In the genomic region with DNA sequence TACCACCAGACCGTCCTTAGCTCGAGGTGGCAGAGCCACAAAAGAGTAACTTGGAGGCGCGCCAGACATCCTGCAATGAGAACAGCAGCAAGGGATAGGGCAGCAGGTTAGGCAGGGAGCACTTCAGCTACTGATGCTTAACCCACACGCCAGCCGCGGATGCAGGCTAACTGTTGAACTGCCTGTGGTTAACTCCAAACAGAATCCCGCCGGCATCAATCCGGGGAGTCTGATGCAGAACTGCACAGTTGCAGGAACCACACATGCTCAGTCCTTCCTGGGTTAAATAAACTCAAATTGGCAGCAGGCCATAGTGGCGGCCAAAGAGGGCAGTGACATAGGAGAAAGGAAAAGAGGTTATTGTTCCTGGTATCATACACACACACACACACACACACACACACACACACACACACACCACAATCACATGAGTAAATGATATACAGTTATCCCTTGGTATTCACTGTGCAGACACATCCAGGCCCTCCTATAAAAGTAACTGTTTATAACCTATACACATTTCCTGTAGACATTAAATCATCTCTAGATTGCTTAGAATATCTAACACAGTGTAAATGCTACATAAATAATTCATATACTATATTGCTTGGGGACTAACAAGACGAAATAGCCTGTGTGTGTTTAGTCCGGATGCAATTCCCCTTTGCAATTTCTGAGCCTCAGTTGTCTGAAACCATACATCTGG, we compare ENCODE assay signal across 9 mouse cellular contexts. TPM values are rescaled to one million over a fixed set of nuclear protein-coding genes. Genes with fewer than 3 reads are reported as not detected.
A peak's percentile ranks its signal among the peaks of the same experiment; 100 is the strongest.
DNase-seq lines count a peak whose midpoint lies in the region; ATAC-seq and TF ChIP-seq lines count a peak whose summit lies in the region.
"Had no signal": no experiment of that assay in that cellular context is flagged by ENCODE, and none has a peak within 500 bp of the region (broad histone marks: within the 10 kb centered on the region; RNA-seq: fewer than 3 reads in every experiment).

No protein-coding gene starts in this region.

- WGBS in forebrain, embryonic 12.5 days, result 71% methylated on average over 13 of the region's 13 CpGs
- WGBS in forebrain, embryonic 16.5 days, result 33% methylated on average over 13 of the region's 13 CpGs
- WGBS in midbrain, embryonic 12.5 days, result 83% methylated on average over 13 of the region's 13 CpGs
- WGBS in midbrain, postnatal 0 days, result 56% methylated on average over 13 of the region's 13 CpGs

- H3K9me3 ChIP-seq in forebrain, embryonic 12.5 days, result no peaks in the 10 kb centered on the region
- H3K9me3 ChIP-seq in forebrain, embryonic 16.5 days (ENCODE audit: control insufficient read depth, low read length), result no peaks in the 10 kb centered on the region
- 0 out of 2 replicates have a peak, but pooled peaks cover 2% of the 10 kb centered on the region for H3K9me3 ChIP-seq in midbrain, embryonic 12.5 days
- no peaks in the 10 kb centered on the region for H3K9me3 ChIP-seq in midbrain, postnatal 0 days (ENCODE audit: low read length)

- no peak for ATAC-seq in forebrain, embryonic 12.5 days (ENCODE audit: low FRiP score)
- ATAC-seq in forebrain, embryonic 16.5 days, result no peak
- no peak for ATAC-seq in midbrain, embryonic 12.5 days (ENCODE audit: low FRiP score, low read depth)
- no peak for ATAC-seq in midbrain, postnatal 0 days (ENCODE audit: low FRiP score)
- no peak for ATAC-seq in megakaryocyte progenitor cell, adult 5-6 weeks (replicated peaks; ENCODE audit: poor library complexity)

- DNase-seq in midbrain, postnatal 0 days (ENCODE audit: low spot score), result no peak
- peak; percentile 71 to 72 for DNase-seq in cerebellum, postnatal 36 days
- DNase-seq in lung, postnatal 25 days (ENCODE audit: low spot score), result peak; percentile 56
- no peak for DNase-seq in urinary bladder, postnatal 25 days (ENCODE audit: low spot score)

- no peak overlapping the region for H3K9ac ChIP-seq in forebrain, embryonic 12.5 days
- H3K9ac ChIP-seq in forebrain, embryonic 16.5 days (replicated peaks; ENCODE audit: low read depth, low read length), result no peak overlapping the region
- no peak overlapping the region for H3K9ac ChIP-seq in midbrain, embryonic 12.5 days (replicated peaks)
- no peak overlapping the region for H3K9ac ChIP-seq in midbrain, postnatal 0 days (replicated peaks; ENCODE audit: low read length, poor library complexity, severe bottlenecking)
- H3K9ac ChIP-seq: liver, embryonic 14.5 days had no signal

- TF ChIP-seq CTCF in midbrain, postnatal 0 days (IDR thresholded peaks at IDR 0.05), result no peak

- H3K27ac ChIP-seq in forebrain, embryonic 12.5 days, result 0 out of 2 replicates have a peak overlapping the region, but pooled peaks have one; percentile 26
- H3K27ac ChIP-seq in forebrain, embryonic 16.5 days (ENCODE audit: low read length), result no peak overlapping the region
- H3K27ac ChIP-seq in midbrain, embryonic 12.5 days (replicated peaks), result 0 out of 2 replicates have a peak overlapping the region, but pooled peaks have one; percentile 15
- no peak overlapping the region for H3K27ac ChIP-seq in midbrain, postnatal 0 days (ENCODE audit: low read depth, low read length)
- H3K27ac ChIP-seq: liver, embryonic 14.5 days had no signal

- H3K36me3 ChIP-seq in forebrain, embryonic 12.5 days (replicated peaks), result peaks cover 27% of the 10 kb centered on the region
- H3K36me3 ChIP-seq in forebrain, embryonic 16.5 days (ENCODE audit: control insufficient read depth, insufficient read depth), result peaks cover 3% of the 10 kb centered on the region; the same call in 1 of the 2 replicates
- peaks cover 24% of the 10 kb centered on the region for H3K36me3 ChIP-seq in midbrain, embryonic 12.5 days
- peaks cover 12% of the 10 kb centered on the region; the same call in 1 of the 2 replicates for H3K36me3 ChIP-seq in midbrain, postnatal 0 days (ENCODE audit: insufficient read depth, low read length)

- no peak overlapping the region for H3K4me3 ChIP-seq in forebrain, embryonic 12.5 days (replicated peaks)
- no peak overlapping the region for H3K4me3 ChIP-seq in forebrain, embryonic 16.5 days (replicated peaks; ENCODE audit: low read length)
- no peak overlapping the region for H3K4me3 ChIP-seq in midbrain, embryonic 12.5 days
- H3K4me3 ChIP-seq in midbrain, postnatal 0 days (ENCODE audit: low read depth, low read length), result no peak overlapping the region

- H3K4me2 ChIP-seq in forebrain, embryonic 12.5 days, result no peak overlapping the region
- H3K4me2 ChIP-seq in forebrain, embryonic 16.5 days (ENCODE audit: low read length), result no peak overlapping the region
- H3K4me2 ChIP-seq in midbrain, embryonic 12.5 days (replicated peaks), result no peak overlapping the region
- no peak overlapping the region for H3K4me2 ChIP-seq in midbrain, postnatal 0 days (ENCODE audit: low read depth, low read length, poor library complexity, severe bottlenecking)

- H3K27me3 ChIP-seq in forebrain, embryonic 12.5 days, result no peaks in the 10 kb centered on the region
- H3K27me3 ChIP-seq in forebrain, embryonic 16.5 days (replicated peaks; ENCODE audit: control insufficient read depth, insufficient read depth, low read length), result no peaks in the 10 kb centered on the region
- H3K27me3 ChIP-seq in midbrain, embryonic 12.5 days, result peaks cover 7% of the 10 kb centered on the region; the same call in 1 of the 2 replicates
- no peaks in the 10 kb centered on the region for H3K27me3 ChIP-seq in midbrain, postnatal 0 days (ENCODE audit: insufficient read depth, low read length)

- peaks cover 44% of the 10 kb centered on the region for H3K4me1 ChIP-seq in forebrain, embryonic 12.5 days
- H3K4me1 ChIP-seq in forebrain, embryonic 16.5 days (replicated peaks; ENCODE audit: control insufficient read depth, insufficient read depth, low read length), result peaks cover 29% of the 10 kb centered on the region
- H3K4me1 ChIP-seq in midbrain, embryonic 12.5 days, result peaks cover 45% of the 10 kb centered on the region
- H3K4me1 ChIP-seq in midbrain, postnatal 0 days (ENCODE audit: insufficient read depth, low read length), result peaks cover 6% of the 10 kb centered on the region; the same call in 1 of the 2 replicates

RNA-seq across cellular contexts. Expression of a gene that starts 17.8 kb away (rescaled TPM):
- 119 and 157 TPM in 2 replicates for polyA plus RNA-seq in forebrain, embryonic 12.5 days (2016; fragmentation: Nextera tagmentation; extraction: Ambion mirVana)
- 148 and 168 TPM in 2 replicates for polyA plus RNA-seq in forebrain, embryonic 16.5 days (2015; fragmentation: Nextera tagmentation; extraction: Ambion mirVana)
- polyA plus RNA-seq in midbrain, embryonic 12.5 days (2016; fragmentation: Nextera tagmentation; extraction: Ambion mirVana), result 83.8 and 86.4 TPM in 2 replicates
- 127 and 136 TPM in 2 replicates for total RNA-seq in midbrain, postnatal 0 days (2014; rRNA removed)
- 96.8 and 113 TPM in 2 replicates for polyA plus RNA-seq in midbrain, postnatal 0 days (2015; fragmentation: Nextera tagmentation; extraction: Ambion mirVana)
- total RNA-seq in megakaryocyte progenitor cell, adult 5-6 weeks (2015), result 0.05 TPM in 1 of 2 replicates, not detected in the other
- total RNA-seq in megakaryocyte progenitor cell, adult 5-6 weeks (2017), result 0.95 TPM in 1 of 2 replicates, not detected in the other

RNA-seq across cellular contexts. Expression of a gene that starts 46.4 kb away (rescaled TPM):
- polyA plus RNA-seq in forebrain, embryonic 12.5 days (2016; fragmentation: Nextera tagmentation; extraction: Ambion mirVana), result 20.1 and 21.2 TPM in 2 replicates
- 10.5 and 10.7 TPM in 2 replicates for polyA plus RNA-seq in forebrain, embryonic 16.5 days (2015; fragmentation: Nextera tagmentation; extraction: Ambion mirVana)
- 16.8 and 21.5 TPM in 2 replicates for polyA plus RNA-seq in midbrain, embryonic 12.5 days (2016; fragmentation: Nextera tagmentation; extraction: Ambion mirVana)
- 14.9 and 17.0 TPM in 2 replicates for total RNA-seq in midbrain, postnatal 0 days (2014; rRNA removed)
- 4.8 and 5.2 TPM in 2 replicates for polyA plus RNA-seq in midbrain, postnatal 0 days (2015; fragmentation: Nextera tagmentation; extraction: Ambion mirVana)
- total RNA-seq in megakaryocyte progenitor cell, adult 5-6 weeks (2015), result 1.9 and 2.5 TPM in 2 replicates
- total RNA-seq in megakaryocyte progenitor cell, adult 5-6 weeks (2017), result 1.5 and 2.2 TPM in 2 replicates

RNA-seq across cellular contexts. Expression of a gene that starts 48.6 kb away (rescaled TPM):
- 13.9 and 18.4 TPM in 2 replicates for polyA plus RNA-seq in forebrain, embryonic 12.5 days (2016; fragmentation: Nextera tagmentation; extraction: Ambion mirVana)
- polyA plus RNA-seq in forebrain, embryonic 16.5 days (2015; fragmentation: Nextera tagmentation; extraction: Ambion mirVana), result 6.8 and 9.0 TPM in 2 replicates
- 15.7 and 16.3 TPM in 2 replicates for polyA plus RNA-seq in midbrain, embryonic 12.5 days (2016; fragmentation: Nextera tagmentation; extraction: Ambion mirVana)
- 5.6 and 8.2 TPM in 2 replicates for total RNA-seq in midbrain, postnatal 0 days (2014; rRNA removed)
- polyA plus RNA-seq in midbrain, postnatal 0 days (2015; fragmentation: Nextera tagmentation; extraction: Ambion mirVana), result 5.4 and 6.4 TPM in 2 replicates
- total RNA-seq in megakaryocyte progenitor cell, adult 5-6 weeks (2015), result 0.54 TPM in 1 of 2 replicates, not detected in the other
- 0.29 TPM in 1 of 2 replicates, not detected in the other for total RNA-seq in megakaryocyte progenitor cell, adult 5-6 weeks (2017)

Comparison
In these comparisons a context has a peak if more than half of its experiments do, and no peak if none do; other contexts are left out.
1. H3K27ac ChIP-seq: peak in forebrain, embryonic 12.5 days (single experiment) and midbrain, embryonic 12.5 days (single experiment); none in forebrain, embryonic 16.5 days (single experiment) and midbrain, postnatal 0 days (single experiment).
2. DNase-seq: peak in cerebellum, postnatal 36 days (2 of 2) and lung, postnatal 25 days (single experiment); none in midbrain, postnatal 0 days (single experiment) and urinary bladder, postnatal 25 days (single experiment).